Mouse (Mus musculus): ENCODE measurements around the gene Kirrel3.

- TF ChIP-seq GATA1 (IDR thresholded peaks at IDR 0.05; ENCODE audit: borderline replicate concordance, low read length): no peak
- TF ChIP-seq FLI1 (IDR thresholded peaks at IDR 0.05; ENCODE audit: low read length): no peak
Observed at GRCm38 (mm10) chr9:34768961-34769360, 283.3 kb downstream of the Kirrel3 start.

Data from megakaryocyte, embryonic 14.5 days (primary cell).